Mouse (Mus musculus): ENCODE results near the gene Mustn1.

DNA sequence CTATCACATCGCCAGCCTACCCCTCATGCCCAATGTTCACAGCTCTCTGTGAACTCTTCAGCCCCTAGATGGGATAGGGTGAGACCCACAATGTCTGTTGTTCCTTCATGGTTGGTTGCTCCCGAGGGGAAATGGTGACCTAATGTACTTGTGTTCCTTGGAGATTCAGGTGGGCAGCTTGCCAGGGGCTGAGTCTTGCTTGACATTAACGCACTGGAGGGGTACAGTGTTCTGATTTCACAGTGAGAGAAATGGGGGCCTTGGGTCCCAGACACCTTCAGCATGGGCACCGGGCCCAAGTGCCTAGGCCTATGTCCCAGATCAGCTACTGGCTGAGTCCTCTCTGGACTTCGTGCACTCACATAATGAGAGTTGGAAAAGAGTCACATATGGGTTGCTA, 34.4 kb downstream of the Mustn1 start:
- no peak for TF ChIP-seq POLR2A (IDR thresholded peaks at IDR 0.05; ENCODE audit: borderline replicate concordance, insufficient read depth, low read length)
- TF ChIP-seq CTCF (IDR thresholded peaks at IDR 0.05; ENCODE audit: borderline replicate concordance, insufficient read depth, low read depth, low read length): no peak
